Mouse (Mus musculus) limb, embryonic 15.5 days (tissue): ENCODE results near the gene Ddx19b. TPM values are rescaled to one million over a fixed set of nuclear protein-coding genes. Genes with fewer than 3 reads are reported as not detected.
"Not testable (repeated sequence)": the region's sequence is repeated elsewhere in the genome, so short reads cannot be mapped to it uniquely, and the experiment has no call there.

Experiments used
- ATAC-seq: fragments of 200-750 bp; cut with Nextera tagmentation; 2 replicates; pipeline ENCODE4 v1.8.0; 2017; ENCODE audit warnings: low read depth, moderate TSS enrichment; ENCODE audit not compliant: insufficient number of reproducible peaks, low FRiP score, low TSS enrichment
- H3K27ac ChIP-seq: fragments of 300-500 bp; sonication (generic); 2 replicates; pipeline ENCODE4 v1.5.1; 2015; ENCODE audit warnings: moderate library complexity, mild to moderate bottlenecking, inconsistent platforms
- H3K27me3 ChIP-seq: fragments of 300-500 bp; sonication (generic); 2 replicates; pipeline ENCODE4 v1.6.1; 2015; ENCODE audit warnings: inconsistent platforms
- H3K36me3 ChIP-seq: fragments of 300-500 bp; sonication (generic); 2 replicates; pipeline ENCODE4 v1.6.1; 2015; ENCODE audit warnings: inconsistent platforms
- H3K4me1 ChIP-seq: fragments of 300-500 bp; sonication (generic); 2 replicates; pipeline ENCODE4 v1.6.1; 2015; ENCODE audit warnings: inconsistent platforms
- H3K4me2 ChIP-seq: fragments of 300-500 bp; sonication (generic); 2 replicates; pipeline ENCODE4 v1.6.1; 2015; ENCODE audit warnings: mild to moderate bottlenecking, inconsistent platforms
- H3K4me3 ChIP-seq: fragments of 300-500 bp; sonication (generic); 2 replicates; pipeline ENCODE4 v1.5.1; 2015; ENCODE audit warnings: mild to moderate bottlenecking, inconsistent platforms
- H3K9ac ChIP-seq: fragments of 300-500 bp; sonication (generic); 2 replicates; pipeline ENCODE4 v1.6.1; 2015; ENCODE audit warnings: inconsistent platforms
- H3K9me3 ChIP-seq: fragments of 300-500 bp; sonication (generic); 2 replicates; pipeline ENCODE4 v1.6.1; 2016; ENCODE audit warnings: inconsistent platforms
- WGBS: fragments of 180-500 bp; shearing (Covaris S2); methylation state at CpG from one replicate; pipeline ENCODE4 v1.1.7; 2015; 5-methylcytosine and 5-hydroxymethylcytosine counted together
- polyA plus RNA-seq: library from polyadenylated mRNA; unstranded; fragments of >200 nt; fragmentation: Nextera tagmentation; extraction: Ambion mirVana; gene quantifications from 2 replicates; pipeline ENCODE4 v1.2.1, GENCODE M21; 2015

Ddx19b gene
- polyA plus RNA-seq, 1 experiment from 2014 or later = 4.9 TPM

DNA sequence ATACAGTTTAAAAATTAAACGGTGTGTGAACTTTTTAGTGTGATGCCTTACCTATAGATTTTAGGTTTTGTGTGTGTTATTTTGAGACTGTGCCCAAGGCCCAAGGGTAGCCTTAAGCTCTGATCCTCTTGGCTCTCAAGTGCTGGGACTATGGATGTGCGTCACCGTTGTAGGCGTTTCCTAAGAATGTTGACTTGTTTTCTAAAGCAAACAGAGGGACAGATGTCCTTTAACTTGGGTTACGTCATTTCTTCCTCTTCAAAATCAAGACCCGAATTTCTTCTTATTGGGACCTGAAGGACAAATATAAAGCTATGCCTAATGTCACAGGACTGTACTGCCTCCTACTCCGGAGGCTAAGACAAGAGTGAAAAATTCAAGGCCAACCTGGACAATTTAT lies 1.4 kb upstream of the Ddx19b start, which contains the start of gene Aars:
Gene Aars, plus strand, starts transcription at position 229 of the 400 bp plus-strand sequence.
- peak within 1 kb of the TSS; percentile 68 for H3K4me3 ChIP-seq
- H3K4me2 ChIP-seq = peak within 1 kb of the TSS; percentile 57
- peak within 1 kb of the TSS; percentile 76 for H3K27ac ChIP-seq
- 96% methylated on average over 7 of the region's 7 CpGs for WGBS
- no peaks in the 10 kb centered on the region for H3K9me3 ChIP-seq
- H3K4me1 ChIP-seq = peaks cover 21% of the 10 kb centered on the region
- H3K36me3 ChIP-seq = peaks cover 13% of the 10 kb centered on the region
- peaks cover 4% of the 10 kb centered on the region for H3K27me3 ChIP-seq
- no peak for ATAC-seq
- H3K9ac ChIP-seq = peak within 1 kb of the TSS; percentile 65

DNA sequence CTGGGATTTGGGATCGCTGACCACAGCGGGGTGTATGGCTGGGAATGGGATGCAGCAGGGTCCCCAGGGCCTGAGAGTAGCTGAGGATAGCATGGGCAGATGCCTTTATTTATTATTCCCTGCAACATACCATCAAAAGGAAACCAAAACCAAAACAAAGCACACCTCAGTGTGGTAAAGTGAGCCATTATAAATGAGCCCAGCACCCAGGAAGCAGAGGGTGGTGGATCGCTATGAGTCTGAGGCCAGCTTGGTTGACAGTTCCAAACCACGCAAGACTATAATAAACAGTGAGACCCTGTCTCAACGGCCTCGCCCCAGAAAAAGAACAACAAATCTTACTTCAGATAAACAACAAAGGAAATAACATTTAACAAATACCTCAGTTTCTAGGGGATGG lies 1.5 kb downstream of the Ddx19b start:
- peaks cover 11% of the 10 kb centered on the region; the same call in 1 of the 2 replicates for H3K4me1 ChIP-seq
- H3K27ac ChIP-seq = no peak overlapping the region
- no peaks in the 10 kb centered on the region for H3K9me3 ChIP-seq
- no peak overlapping the region for H3K4me2 ChIP-seq
- no peak overlapping the region for H3K9ac ChIP-seq
- peaks cover 4% of the 10 kb centered on the region for H3K27me3 ChIP-seq
- H3K4me3 ChIP-seq = no peak overlapping the region
- 77% methylated on average over 6 of the region's 6 CpGs for WGBS
- H3K36me3 ChIP-seq = no peaks in the 10 kb centered on the region
- ATAC-seq = no peak

DNA sequence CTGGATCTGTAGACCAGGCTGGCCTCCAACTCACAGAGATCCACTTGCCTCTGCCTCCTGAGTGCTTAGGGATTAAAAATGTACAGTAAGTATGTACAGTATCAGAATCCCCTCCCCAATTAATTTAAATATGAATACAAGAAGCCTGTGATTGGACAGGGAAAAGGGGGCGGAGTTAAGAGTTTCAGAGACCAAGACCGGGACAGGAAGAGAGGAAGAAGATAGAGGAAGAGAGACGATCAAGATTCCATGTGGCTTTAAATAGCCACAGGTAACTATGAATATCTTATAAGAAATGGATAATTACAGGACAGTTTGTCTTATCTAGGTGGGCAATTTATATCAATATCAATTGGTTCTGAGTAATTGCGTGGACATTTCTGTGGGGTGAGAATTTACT lies 2.0 kb downstream of the Ddx19b start:
- Histone ChIP-seq H3K27ac (no peak overlapping the region), H3K9me3 (no peaks in the 10 kb centered on the region), H3K27me3 (peaks cover 4% of the 10 kb centered on the region), H3K9ac (no peak overlapping the region), H3K4me1 (peaks cover 6% of the 10 kb centered on the region; the same call in 1 of the 2 replicates), H3K4me3 (no peak overlapping the region), H3K4me2 (no peak overlapping the region), H3K36me3 (no peaks in the 10 kb centered on the region)
- 57% methylated on average over 4 of the region's 4 CpGs for WGBS
- ATAC-seq = no peak

DNA sequence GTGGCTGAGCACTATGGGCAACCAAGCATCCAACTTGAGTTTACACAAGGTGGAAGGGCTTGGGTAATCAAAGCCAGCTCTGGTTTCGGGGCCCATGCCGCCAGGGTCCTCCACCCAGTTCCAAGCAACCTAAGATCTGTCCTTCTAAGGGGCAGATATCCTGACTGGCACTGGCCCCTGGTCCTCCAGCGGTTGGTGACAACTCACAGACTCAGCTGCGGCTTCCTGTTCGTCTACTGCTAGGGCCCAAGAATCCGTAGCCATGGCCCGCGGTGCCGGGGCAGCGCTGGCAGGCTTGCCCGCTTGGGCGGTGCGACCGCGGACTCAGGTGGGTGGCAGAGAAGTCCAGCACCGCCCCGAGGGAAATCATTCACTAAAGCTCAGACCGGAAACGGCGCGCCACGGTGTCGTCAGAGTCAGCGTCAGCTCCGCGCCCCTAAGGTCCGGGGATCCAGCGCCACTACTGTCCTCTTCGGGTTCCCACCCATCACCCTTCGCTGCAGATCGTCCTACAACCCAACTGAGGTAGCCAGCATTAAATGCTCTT lies 4.1 kb downstream of the Ddx19b start:
- ATAC-seq = no peak
- under 1% methylated on average over 31 of the region's 31 CpGs for WGBS
- Histone ChIP-seq H3K4me2 (peak overlapping the region; percentile 79), H3K9me3 (no peaks in the 10 kb centered on the region), H3K4me3 (peak overlapping the region; percentile 65), H3K27me3 (peaks cover 4% of the 10 kb centered on the region), H3K9ac (peak overlapping the region; percentile 63), H3K36me3 (no peaks in the 10 kb centered on the region), H3K27ac (peak overlapping the region; percentile 50; the same call in 1 of the 2 replicates), H3K4me1 (no peaks in the 10 kb centered on the region)

DNA sequence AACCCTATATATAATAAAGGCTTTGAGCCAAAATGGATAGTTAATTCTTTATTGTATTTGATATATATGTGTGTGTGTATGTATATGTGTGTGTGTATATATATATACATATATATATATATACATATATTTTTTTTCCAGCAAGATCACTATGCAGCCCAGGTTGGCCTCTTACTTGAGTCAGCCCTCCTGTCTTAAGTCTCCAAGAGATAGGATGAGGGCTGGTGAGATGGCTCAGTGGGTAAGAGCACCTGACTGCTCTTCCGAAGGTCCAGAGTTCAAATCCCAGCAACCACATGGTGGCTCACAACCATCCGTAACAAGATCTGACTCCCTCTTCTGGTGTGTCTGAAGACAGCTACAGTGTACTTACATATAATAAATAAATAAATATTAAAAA lies 4.9 kb downstream of the Ddx19b start:
- not testable (repeated sequence) for H3K4me3 ChIP-seq, H3K27ac ChIP-seq, H3K9ac ChIP-seq, H3K27me3 ChIP-seq, ATAC-seq, H3K9me3 ChIP-seq, H3K4me2 ChIP-seq, H3K4me1 ChIP-seq, H3K36me3 ChIP-seq
- 86% methylated on average over 2 of the region's 2 CpGs for WGBS

DNA sequence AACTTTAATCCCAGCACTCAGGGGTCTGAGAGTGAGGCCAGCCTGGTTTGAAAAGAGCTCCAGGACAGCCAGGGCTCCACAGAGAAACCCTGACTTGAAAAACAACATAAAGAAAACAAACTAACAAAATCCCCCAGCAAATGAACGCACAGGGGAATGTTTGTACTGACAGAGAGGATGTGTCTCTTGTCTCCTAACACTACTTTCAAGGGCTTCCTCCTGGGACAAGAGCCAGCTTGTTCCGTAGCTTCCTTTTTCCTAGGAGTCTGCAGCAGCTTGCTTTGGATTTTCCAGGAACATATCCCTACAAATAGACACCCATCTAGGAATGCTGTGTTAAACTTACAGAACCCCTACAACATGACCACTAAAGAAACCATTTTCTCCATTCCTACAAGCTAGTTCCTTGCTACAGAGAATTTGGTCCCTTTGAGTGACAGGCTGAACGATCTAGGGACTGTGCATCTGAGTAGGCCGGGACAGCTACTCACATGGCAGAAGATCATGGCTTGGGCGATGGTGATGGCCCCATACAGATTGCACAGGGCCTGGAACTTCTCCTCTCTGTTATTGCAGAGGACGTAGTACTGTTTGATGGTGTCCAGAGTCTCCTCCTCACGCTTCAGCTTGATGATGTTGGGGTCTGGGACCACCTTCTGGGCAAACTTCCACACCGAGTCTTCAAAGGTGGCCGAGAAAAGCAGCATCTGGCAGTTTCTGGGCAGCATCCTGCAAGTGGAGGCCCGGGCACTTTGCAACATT lies 21.1 kb downstream of the Ddx19b start:
- 87% methylated on average over 10 of the region's 10 CpGs for WGBS
- ATAC-seq = not testable (repeated sequence)

DNA sequence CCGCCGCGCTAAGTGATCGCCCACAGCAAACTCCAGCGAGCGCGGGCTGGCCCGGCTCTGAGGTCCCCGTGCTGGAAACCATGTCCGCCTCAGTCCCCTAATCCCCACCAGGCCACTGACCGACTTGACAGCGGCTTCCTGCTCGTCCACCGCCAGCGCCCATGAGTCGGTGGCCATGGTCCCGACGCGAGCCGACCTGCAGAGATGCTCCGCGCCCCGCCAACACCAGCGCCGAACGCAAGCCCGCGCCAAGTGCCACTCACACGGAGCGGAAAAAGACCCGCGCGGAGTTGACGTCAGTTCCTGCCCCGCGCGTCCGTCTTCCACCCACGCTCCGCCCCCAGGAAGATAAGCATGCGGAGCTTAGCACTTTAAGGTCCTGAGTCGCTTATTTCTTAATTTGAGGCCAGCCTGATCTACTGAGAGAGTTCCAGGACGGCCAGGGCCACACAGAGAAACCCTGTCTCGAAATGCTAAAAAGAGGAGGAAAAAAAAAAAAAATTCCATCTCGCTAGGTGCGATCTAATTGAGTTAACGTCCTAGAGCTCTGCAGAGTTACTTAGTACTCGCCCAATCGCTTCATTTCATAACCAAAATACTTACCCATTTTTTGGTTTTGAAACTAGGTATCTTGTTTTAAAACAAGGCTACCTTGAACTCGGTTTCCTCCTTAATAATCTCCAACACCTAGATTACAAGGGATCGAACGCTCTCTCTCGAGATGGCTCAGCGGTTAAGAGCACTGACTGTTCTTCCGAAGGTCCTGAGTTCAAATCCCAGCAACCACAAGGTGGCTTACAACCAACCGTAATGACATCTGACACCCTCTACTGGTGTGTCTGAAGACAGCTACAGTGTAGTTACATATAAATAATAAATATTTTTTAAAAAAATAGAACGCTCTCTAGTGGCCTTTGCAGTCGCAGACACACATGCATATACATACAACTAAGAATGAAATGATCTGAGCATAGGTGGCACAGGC lies 33.7 kb downstream of the Ddx19b start, which contains the start of gene Ddx19a:
Gene Ddx19a, minus strand, starts transcription at position 254 of the 985 bp plus-strand sequence.
- WGBS = 3% methylated on average over 55 of the region's 58 CpGs
- Histone ChIP-seq H3K9me3 (no peaks in the 10 kb centered on the region), H3K27ac (peak within 1 kb of the TSS; percentile 87), H3K27me3 (no peaks in the 10 kb centered on the region), H3K4me3 (peak within 1 kb of the TSS; percentile 70), H3K4me1 (no peaks in the 10 kb centered on the region), H3K36me3 (peaks cover 12% of the 10 kb centered on the region), H3K9ac (peak within 1 kb of the TSS; percentile 70), H3K4me2 (peak within 1 kb of the TSS; percentile 76)
- ATAC-seq = peak; percentile 90

More for the DNA sequence above, 21.1 kb downstream of the Ddx19b start:
- not testable (repeated sequence) for H3K4me3 ChIP-seq, H3K9ac ChIP-seq, H3K27ac ChIP-seq, H3K27me3 ChIP-seq, H3K4me2 ChIP-seq, H3K4me1 ChIP-seq, H3K9me3 ChIP-seq
- peaks cover 41% of the 10 kb centered on the region for H3K36me3 ChIP-seq

DNA sequence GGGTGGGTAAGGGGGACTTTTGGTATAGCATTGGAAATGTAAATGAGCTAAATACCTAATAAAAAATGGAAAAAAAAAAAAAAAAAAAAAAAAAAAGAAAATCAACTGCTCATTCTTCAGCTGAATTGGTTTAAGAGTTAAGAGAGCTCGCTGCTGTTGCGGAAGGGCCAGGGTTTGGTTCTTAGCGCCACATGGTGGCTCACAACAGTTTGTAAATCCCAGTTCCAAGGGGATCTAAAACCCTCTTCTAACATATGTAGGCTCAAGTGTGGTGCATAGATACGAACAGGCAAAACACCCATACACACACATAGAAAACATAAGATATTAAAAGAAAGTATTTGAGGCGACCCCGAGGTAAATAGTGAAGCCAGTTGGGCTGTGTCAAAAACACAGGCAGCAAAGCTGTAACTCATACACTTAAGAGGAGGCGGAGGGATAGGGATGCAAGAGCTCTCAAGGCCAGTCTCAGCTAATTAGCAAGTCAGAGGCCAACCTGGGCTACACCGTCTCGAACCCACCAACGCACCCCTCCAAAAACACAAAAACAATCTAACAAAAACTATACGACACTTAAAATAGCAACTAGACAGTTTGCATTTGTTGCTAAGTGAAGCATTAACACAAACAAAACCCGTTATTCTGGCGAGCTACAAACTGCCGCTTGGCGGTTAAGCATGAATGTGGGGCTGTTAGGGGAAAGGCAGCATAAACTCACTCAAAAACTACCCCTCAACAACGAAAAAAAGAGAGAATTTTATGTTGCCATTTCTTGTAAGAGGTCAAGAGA lies 34.7 kb downstream of the Ddx19b start:
- 35% methylated on average over 16 of the region's 16 CpGs for WGBS
- peak overlapping the region; percentile 76 for H3K4me2 ChIP-seq
- H3K4me1 ChIP-seq = no peaks in the 10 kb centered on the region
- peak overlapping the region; percentile 70 for H3K4me3 ChIP-seq
- H3K27me3 ChIP-seq = no peaks in the 10 kb centered on the region
- H3K9me3 ChIP-seq = no peaks in the 10 kb centered on the region
- peak overlapping the region; percentile 70 for H3K9ac ChIP-seq
- peaks cover 18% of the 10 kb centered on the region for H3K36me3 ChIP-seq
- peak overlapping the region; percentile 87 for H3K27ac ChIP-seq
- ATAC-seq = no peak

DNA sequence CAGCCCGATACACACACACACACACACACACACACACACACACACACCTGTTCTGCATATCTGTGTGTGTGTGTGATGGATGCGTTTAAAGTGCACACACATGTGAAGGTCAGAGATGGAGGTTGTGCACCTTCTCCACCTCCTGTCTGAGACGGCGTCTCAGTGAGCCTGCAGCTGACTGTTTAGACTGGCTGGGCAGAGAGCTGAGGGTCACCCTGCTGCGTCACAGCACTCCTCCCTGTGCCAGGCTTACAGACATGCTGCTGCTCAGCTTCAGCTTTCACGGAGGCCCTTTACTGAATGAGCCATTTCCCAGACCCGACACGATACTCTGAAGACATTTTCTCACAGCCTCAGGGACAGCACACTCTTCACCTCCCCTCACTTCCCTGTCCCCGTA lies 41.5 kb downstream of the Ddx19b start:
- no peaks in the 10 kb centered on the region for H3K27me3 ChIP-seq
- H3K4me2 ChIP-seq = no peak overlapping the region
- no peak for ATAC-seq
- H3K9ac ChIP-seq = no peak overlapping the region
- no peaks in the 10 kb centered on the region for H3K4me1 ChIP-seq
- no peaks in the 10 kb centered on the region for H3K9me3 ChIP-seq
- no peak overlapping the region for H3K4me3 ChIP-seq
- 86% methylated on average over 9 of the region's 9 CpGs for WGBS
- no peak overlapping the region for H3K27ac ChIP-seq
- peaks cover 77% of the 10 kb centered on the region for H3K36me3 ChIP-seq

DNA sequence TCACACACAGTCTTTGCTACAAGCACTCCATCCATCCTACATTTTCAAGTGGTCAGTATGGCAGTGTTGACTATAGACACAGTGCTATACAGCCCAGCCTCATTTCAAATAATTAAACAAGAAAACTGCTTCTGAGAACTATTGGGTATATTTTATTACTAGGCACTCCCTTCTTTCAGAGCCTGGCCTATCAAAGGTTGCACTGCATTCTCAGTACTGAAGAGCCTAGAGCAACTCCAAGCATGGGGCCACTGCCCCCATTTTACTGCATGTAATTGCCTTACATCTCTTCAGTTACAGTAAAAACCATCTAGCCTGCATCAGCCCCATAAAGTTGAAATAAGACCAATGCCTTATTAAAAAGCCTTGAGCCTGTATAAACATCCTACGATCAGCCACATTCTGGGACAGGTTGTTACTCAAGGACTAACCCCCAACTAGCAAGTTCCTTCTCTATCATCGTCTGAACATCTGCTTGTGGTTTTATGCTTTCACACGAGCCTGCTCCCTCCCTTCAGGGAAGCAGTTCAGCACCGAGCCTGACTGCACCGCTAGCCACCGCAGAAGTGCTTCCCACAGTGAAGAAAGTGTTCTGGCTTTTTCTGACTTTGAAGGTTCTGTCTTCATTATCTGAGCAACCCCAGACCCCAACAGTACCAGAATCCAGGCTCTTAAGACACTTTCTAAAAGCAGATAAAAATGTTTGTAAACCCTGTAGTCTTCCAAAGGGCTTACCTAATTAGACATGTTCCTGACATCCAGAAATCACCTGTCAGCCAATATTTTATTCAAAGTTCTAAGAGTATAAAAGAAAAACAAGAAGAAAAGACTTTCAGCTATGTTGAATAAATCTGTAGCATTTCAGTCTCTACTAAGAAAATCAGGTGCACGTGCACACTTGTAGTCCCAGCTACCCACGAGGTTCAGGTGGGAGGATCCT lies 43.5 kb downstream of the Ddx19b start:
- H3K27ac ChIP-seq = no peak overlapping the region
- no peaks in the 10 kb centered on the region for H3K9me3 ChIP-seq
- no peak overlapping the region for H3K4me2 ChIP-seq
- H3K4me1 ChIP-seq = no peaks in the 10 kb centered on the region
- no peak overlapping the region for H3K9ac ChIP-seq
- peaks cover 91% of the 10 kb centered on the region for H3K36me3 ChIP-seq
- H3K27me3 ChIP-seq = no peaks in the 10 kb centered on the region
- no peak for ATAC-seq
- 77% methylated on average over 8 of the region's 8 CpGs for WGBS
- no peak overlapping the region for H3K4me3 ChIP-seq
